Comparison of ENCODE assay signal across 8 mouse cellular contexts in genomic region chr16:35630470-35631183, GRCm38 (mm10).
DNase-seq lines count a peak whose midpoint lies in the region; ATAC-seq lines count a peak whose summit lies in the region.

No protein-coding gene starts in this region.

- no peak for ATAC-seq in heart, embryonic 14.5 days (ENCODE audit: insufficient number of reproducible peaks, insufficient read depth, low FRiP score, low read depth)

- H3K4me1 ChIP-seq in heart, embryonic 14.5 days (ENCODE audit: control insufficient read depth in 2 of 2, insufficient read depth in 2 of 2, low read length in 2 of 2): peaks cover 3 to 6% of the 10 kb centered on the region in 2 experiments; a peak in 3 of 4 replicates

- no peaks in the 10 kb centered on the region for H3K36me3 ChIP-seq in heart, embryonic 14.5 days (ENCODE audit: control insufficient read depth, insufficient read depth, low read length)

- DNase-seq in 3T3-L1 (ENCODE audit: low read depth, low spot score): peak; percentile 57
- peak; percentile 46 for DNase-seq in adrenal gland, adult 18-20 months (ENCODE audit: low spot score in 2 of 2)
- DNase-seq in kidney, postnatal 25 days: peak; percentile 71 to 82
- DNase-seq in urinary bladder, postnatal 36 days (ENCODE audit: low spot score in 2 of 2): peak; percentile 9 to 50
- no peak for DNase-seq in B cell, adult 2 months
- no peak for DNase-seq in embryo, embryonic 10.5 days (ENCODE audit: low spot score)
- no peak for DNase-seq in left cerebral cortex, adult 9 months (ENCODE audit: low spot score in 2 of 2)

- H3K9ac ChIP-seq in heart, embryonic 14.5 days (ENCODE audit: low read length): no peak overlapping the region

- peak overlapping the region; percentile 8; the same call in 1 of the 2 replicates for H3K4me2 ChIP-seq in heart, embryonic 14.5 days (ENCODE audit: low read length)

- no peak overlapping the region for H3K4me3 ChIP-seq in heart, embryonic 14.5 days (ENCODE audit: control insufficient read depth in 1 of 2, insufficient read depth in 1 of 2, low read depth in 1 of 2, low read length in 2 of 2)

- 46% methylated on average over 16 of the region's 16 CpGs for WGBS in heart, embryonic 14.5 days

- 0 out of 2 replicates have a peak, but pooled peaks cover 6% of the 10 kb centered on the region for H3K27me3 ChIP-seq in heart, embryonic 14.5 days (ENCODE audit: control insufficient read depth, insufficient read depth, low read length)

- no peaks in the 10 kb centered on the region for H3K9me3 ChIP-seq in heart, embryonic 14.5 days (ENCODE audit: control insufficient read depth, low read length)

- no peak overlapping the region for H3K27ac ChIP-seq in heart, embryonic 14.5 days (replicated peaks in 1 of 2; ENCODE audit: control insufficient read depth in 1 of 2, insufficient read depth in 1 of 2, low read depth in 2 of 2, low read length in 2 of 2)

Comparison
In these comparisons a context has a peak if more than half of its experiments do, and no peak if none do; other contexts are left out.
1. DNase-seq: peak in 3T3-L1 (single experiment), adrenal gland, adult 18-20 months (2 of 2), kidney, postnatal 25 days (2 of 2) and urinary bladder, postnatal 36 days (2 of 2); none in B cell, adult 2 months (0 of 2), embryo, embryonic 10.5 days (single experiment) and left cerebral cortex, adult 9 months (0 of 2).